Mouse (Mus musculus) cerebellum, adult 18-20 months (tissue): ENCODE data around the gene Zbtb46.

ENCODE experiments used
- DNase-seq, 2 experiments: peaks; one replicate each; pipeline ENCODE4 v3.0.0; 2021

Zbtb46 gene

DNA sequence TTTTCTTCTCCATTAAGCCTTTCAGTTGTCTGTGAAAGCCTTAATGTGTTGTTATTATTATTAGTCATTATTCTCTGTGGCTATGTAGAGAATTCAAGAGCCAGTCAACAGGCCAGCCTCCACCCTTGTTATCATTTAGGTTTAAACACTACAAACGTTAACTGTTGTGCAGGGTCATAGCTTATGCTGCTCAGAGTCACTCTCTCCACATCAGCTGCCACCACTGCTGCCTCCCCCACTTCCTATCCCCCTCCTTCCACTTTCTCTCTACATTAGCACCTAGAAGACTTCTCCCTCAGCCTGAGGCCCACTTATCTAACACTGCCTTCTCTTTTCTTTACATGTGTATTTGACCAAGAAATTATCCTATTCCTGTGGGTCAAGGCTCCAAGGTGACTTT is 57.7 kb downstream of the Zbtb46 start:
- no peak for DNase-seq

GRCm38 (mm10) chr2:181397207-181397761 is 61.9 kb downstream of the Zbtb46 start:
- no peak for DNase-seq

DNA sequence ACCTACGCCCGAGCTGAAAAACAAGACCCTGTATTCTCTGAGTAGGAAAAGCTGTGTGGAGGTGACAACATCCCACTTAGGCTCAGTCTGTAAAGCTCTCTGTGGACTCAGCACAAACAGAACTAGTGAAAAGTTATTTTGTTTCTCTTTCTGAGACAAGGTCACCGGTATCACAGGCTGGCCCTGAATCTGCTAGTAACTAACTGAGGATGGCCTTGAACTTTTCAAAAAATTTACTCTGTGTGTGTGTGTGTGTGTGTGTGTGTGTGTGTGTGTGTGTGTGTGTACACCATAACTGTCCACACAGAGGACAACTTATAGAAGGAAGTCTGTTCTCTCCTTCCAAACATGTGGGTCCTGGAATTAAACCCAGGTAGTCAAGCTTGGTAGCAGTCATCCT is 65.1 kb downstream of the Zbtb46 start:
- DNase-seq, result no peak

DNA sequence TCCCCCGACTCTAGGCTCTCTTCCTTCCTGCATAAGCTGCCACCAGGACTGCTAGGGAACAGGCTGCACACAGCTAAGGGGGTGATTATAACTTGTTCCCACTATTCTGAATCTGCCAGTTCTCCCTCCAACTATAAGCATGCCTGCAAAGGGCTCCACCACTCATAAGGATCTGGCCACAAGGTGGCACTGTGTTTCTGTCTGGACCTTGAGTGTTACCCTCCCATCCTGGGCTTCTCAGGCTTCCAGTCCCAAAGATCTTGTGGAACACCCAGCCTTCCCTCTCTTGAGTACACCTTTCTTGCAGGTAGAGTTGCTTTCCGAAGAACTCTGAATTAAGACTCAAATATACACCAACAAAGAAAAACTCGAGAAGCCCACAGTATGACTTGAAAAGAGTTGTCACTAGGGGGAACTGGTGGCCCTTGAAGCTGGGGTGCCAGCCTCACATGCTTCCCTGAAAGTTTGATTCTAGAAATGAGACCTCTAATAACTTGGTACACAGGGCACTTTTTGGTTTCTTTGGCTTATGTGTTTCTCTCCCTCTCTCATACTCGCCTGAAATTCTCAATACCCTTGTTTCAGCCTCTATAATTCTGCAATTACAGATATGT is 66.5 kb downstream of the Zbtb46 start:
- peak; percentile 91 to 92 for DNase-seq

DNA sequence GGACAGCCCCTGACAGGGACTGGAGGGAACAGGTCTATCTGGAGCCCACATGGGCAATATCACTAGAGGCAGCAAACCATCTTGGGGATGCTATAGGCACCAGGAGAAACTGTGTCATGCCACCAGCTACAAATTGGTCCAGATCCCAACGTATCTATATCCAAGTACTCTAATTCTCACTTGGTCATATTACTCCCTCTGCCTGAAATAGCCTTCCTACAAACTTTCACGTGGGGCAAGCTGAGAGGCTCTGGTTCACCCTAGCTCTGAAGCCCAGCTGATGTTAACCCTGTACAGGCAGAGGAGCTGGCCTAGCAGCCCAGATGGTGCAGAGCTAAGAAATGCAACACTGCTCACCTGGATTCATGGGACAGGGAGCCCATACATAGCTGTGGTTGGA is 67.7 kb downstream of the Zbtb46 start:
- no peak for DNase-seq

DNA sequence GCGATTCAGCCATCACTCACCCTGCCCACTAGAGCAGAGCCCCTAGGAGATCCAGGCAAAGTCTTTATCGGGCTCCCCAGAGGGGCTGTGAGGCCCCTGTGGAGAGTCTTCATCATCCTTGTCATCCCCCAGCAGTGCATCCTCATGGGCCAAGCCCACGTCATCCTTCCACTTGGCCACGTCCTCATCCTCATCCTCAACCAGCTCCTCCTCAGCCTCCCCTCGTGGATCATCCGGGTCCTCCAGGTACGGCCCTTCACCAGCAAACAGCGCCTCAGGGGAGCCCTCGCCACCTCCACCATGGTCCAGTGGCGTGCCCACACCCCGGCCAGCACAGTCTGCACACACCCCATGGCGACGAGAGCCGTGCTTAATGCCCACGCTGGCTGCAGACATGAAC is 68.2 kb downstream of the Zbtb46 start:
- no peak for DNase-seq

- DNase-seq, result peak; percentile 69 to 78
Measured at GRCm38 (mm10) chr2:181390136-181390870, 68.9 kb downstream of the Zbtb46 start.

DNA sequence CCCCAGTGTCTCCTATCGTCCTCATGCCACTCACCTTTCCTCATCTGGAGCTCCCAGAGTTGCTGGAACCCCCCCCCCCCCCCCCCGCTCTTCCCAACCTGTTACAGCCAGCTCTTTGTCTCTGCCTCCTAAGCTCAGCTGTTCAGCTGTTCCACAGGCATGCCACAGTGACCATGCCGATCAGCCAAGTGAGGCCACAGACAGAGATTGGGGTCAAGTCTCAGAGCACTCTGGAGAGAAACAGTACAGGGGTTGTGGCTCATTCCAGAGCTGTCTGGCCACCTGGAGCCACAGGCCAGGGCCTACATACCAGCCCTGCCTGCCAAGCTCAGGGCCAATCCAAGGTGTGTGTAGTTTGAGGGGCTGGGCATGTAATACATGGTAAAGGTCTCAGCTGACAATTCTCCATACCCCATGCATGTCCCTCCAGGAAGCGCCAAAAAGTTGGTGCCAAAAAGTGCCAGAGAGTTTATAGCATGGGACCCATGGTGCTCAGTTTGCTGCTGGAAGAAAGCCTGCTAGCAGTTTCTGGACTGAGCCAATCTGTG is 72.5 kb downstream of the Zbtb46 start:
- DNase-seq, result no peak

- DNase-seq, result peak; percentile 84 to 88
Measured at GRCm38 (mm10) chr2:181385885-181386284, 73.3 kb downstream of the Zbtb46 start.

- peak in 1 of 2 experiments; percentile 40 for DNase-seq
Measured at GRCm38 (mm10) chr2:181384919-181385391, 74.3 kb downstream of the Zbtb46 start.

GRCm38 (mm10) chr2:181384463-181384862 is 74.8 kb downstream of the Zbtb46 start:
- no peak for DNase-seq

DNA sequence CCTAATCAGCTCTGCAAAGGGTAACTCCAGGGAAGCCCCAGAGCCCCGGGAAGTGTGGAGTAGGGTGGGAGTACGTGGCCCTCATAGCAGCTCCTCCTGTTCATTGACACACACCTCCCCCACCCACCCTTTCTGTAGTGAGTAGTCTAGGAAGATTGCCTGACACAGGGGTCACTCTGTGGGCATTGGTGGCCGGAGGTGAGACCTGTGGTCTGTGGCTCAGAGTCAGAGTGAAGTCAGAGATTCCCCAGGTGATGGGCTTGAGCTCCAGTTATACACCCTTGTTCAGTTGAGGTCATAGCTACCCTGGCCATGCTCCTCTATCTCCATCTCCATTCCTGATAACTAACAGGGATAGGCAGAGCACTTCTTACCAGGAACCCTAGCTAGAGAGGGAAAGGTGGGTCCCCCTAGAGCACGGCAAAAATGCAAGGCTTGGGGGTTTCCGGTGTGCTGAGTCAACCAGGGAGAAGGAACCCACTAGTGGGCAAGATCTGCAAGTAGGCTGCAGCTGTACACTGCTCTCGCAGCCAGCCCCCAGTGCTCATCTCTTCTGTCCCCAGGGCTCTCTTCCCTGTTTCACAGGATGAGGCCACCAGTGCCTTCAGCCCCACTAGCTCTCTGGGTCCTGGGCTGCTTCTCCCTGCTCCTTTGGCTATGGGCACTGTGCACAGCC is 77.5 kb downstream of the Zbtb46 start:
- no peak for DNase-seq

DNA sequence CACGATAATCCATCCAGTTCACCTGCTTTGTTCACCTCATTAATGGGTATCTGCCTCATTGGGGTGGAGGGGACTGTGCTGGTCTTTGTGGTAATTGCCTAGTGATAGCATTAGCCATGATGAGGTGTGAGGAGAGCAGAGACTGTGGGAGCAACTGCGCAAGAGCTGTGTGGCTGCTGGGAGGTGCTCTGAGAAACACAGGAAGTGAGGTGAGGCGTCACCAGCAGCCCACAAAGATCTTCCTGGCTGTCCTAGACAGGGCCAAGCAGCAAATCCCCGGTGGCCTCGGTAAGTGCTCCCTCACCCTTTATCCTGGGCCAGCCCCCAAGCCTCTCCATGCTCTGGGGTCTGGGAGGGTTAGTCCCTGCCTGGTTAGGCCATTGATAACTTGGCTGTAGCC is 78.1 kb downstream of the Zbtb46 start:
- no peak for DNase-seq

DNA sequence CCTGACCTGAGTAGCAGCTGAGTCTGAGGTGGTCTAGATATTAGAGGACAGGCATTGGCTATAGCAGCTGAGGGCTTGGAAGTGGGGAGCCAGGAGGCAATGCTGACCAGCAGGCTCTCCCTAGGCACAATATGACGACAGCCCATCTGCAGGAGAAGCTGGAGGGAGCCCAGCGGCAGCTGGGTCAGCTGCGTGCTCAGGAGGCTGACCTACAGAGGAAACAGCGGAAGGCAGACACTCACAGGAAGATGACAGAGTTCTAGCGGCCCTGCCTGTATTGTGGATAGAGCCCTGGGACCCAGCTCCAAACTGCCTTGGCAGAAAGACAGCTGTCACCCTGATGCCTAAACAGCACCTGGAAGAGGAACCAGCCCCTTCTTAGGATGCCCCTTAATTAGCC is 79.0 kb downstream of the Zbtb46 start:
- no peak for DNase-seq

DNA sequence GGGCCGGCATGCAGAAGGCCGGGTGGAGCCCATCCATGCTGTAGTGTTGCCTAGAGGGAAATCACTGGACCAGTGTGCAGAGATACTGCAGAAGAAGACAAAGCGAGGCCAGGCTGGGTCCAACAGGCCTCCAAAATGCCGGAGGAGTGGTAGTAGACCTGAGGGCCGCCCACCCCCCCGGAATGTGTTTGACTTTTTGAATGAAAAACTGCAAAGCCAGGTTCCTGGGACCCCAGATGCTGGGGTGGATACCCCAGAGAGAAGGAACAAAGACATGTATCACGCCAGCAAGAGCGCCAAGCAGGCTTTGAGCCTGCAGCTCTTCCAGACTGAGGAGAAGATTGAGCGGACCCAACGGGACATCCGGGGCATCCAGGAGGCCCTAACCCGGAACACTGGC is 79.4 kb downstream of the Zbtb46 start, which contains the start of gene Lime1:
Lime1 (plus strand) TSS at position 301 of the 400 bp plus-strand sequence.
- no peak for DNase-seq

- DNase-seq, result no peak
Measured at GRCm38 (mm10) chr2:181378701-181379100, 80.5 kb downstream of the Zbtb46 start.

DNA sequence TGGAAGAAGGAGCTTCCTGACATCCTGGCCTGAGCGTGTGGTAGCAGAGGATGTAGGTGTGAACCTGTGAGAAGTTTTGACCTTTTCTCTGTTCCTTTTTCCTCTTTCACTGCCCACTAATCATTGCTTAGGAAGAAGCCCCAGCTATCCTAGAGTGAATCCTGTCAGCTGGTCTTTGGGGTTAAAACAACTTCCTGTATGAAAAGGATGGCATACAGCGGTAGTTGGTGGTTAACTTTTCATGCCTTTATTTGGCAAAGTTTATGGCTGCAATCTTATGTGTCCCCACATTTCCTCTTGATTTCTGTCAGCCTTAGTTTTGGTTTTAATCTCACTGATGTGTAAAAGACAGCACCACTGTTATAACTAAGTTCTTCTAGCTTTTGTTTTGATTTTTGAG is 82.0 kb downstream of the Zbtb46 start:
- no peak for DNase-seq

DNA sequence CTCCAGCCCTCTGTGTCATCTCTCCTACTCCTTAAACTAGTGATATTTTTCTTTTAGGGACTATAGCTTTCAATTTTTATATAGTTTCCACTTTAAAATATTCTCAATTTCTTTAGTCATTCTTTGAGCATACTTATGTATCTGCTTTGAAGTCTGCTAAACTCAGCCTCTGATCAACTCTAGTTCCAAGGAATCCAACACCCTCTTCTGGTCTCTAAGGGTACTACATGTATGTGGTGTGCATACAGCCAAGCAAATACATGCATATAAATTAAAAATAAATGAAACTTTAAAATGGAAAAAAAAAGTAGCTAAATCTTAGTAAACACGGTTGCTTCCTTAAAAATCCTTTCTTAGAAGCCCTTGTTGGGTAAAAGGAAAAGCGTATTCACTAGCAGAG is 83.4 kb downstream of the Zbtb46 start:
- DNase-seq, result no peak

DNA sequence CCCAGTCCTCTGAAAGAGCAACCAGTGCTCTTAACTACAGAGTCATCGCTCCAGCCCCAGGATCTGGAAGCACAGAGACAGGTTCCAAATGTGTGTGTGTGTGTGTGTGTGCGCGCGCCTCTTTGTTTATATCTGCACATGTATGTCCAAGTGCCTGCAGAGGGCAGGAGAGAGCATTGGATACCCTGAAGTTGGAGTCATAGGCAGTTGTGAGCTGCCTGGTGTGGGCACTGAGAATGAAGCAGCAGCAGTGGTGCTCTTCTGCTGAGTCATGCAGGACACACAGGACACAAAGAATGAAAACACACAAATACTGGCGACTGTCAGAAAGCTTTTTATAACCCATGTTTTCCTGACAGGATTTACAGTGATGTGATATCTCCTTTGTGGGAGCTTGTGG is 89.2 kb downstream of the Zbtb46 start:
- no peak for DNase-seq

GRCm38 (mm10) chr2:181365655-181366075 is 93.6 kb downstream of the Zbtb46 start:
- DNase-seq, result peak in 1 of 2 experiments; percentile 26

DNA sequence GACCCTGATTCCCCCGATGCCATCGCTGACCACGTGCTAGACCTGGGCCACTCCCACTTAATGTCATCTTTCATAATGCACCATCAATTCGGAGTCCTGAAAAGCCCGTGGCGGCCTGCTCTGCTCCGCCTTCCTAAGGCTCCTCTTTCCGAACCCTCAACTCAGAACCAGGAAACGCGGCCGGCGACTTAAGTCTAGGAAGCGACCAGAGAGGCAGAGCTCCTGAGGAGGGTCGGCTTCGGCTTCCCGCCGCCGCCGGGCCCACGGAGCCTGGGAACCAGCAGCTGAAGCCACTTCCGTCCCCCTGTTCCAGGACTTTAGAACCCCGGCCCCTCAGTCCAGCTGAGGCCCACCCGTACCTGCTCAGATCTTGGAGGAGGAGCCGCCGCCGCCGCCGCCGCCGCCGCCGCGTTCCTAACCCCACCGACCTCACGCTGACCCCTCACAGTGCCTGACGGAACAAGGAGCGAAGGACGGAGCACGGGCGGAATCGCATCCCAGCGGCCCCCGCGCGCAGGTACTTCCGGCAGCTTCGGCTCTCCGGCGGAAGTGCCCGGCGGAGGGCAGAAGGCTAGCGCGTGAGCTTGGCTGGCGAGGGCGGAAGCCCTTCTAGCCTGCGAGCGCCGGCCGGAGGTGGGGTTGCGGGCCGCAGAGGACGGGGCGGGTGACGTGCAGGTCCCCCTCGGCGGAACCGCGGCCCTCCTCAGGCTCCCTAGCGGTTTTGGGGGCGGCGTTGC is 94.2 kb downstream of the Zbtb46 start, which contains the start of the genes Zgpat and Arfrp1:
Zgpat (plus strand) TSS at position 69 of the 737 bp plus-strand sequence.
Arfrp1 (minus strand) TSS at position 545 of the 737 bp plus-strand sequence.
- DNase-seq, result peak; percentile 92 to 94

GRCm38 (mm10) chr2:181364487-181364859 is 94.8 kb downstream of the Zbtb46 start:
- no peak for DNase-seq
